Mouse (Mus musculus): Measurements from ENCODE around the gene Amtn.
A peak's percentile ranks its signal among the peaks of the same experiment; 100 is the strongest.
"Not testable (repeated sequence)": the region's sequence is repeated elsewhere in the genome, so short reads cannot be mapped to it uniquely, and the experiment has no call there.

Amtn gene

GRCm38 (mm10) chr5:88375808-88376207, at the start of gene Amtn:
Amtn (plus strand) TSS chr5:88376108.
- DNase-seq (ENCODE audit: low spot score): no peak

GRCm38 (mm10) chr5:88348533-88348932, 27.4 kb upstream of the Amtn start:
- not testable (repeated sequence) for DNase-seq (ENCODE audit: low spot score)

DNA sequence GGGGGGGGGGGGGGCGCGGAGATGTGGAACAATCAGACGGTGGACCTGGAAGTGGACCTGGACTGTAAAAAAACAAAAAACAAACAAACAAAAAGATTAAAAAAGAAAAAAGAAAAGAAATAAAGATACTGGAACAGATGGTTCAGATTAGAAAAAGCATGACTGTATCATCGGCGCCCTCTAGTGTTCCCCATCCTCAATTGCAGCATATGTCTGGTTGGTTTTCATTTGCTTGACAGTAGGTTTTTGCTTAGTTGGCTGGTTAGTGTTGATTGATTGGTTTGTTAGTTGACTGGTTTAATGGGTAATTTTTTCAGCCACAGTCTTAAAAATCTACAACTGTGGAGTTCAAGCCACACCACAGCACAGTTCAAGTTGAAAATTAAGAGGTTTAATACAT, 11.1 kb upstream of the Amtn start:
- no peak for DNase-seq (ENCODE audit: low spot score)

DNA sequence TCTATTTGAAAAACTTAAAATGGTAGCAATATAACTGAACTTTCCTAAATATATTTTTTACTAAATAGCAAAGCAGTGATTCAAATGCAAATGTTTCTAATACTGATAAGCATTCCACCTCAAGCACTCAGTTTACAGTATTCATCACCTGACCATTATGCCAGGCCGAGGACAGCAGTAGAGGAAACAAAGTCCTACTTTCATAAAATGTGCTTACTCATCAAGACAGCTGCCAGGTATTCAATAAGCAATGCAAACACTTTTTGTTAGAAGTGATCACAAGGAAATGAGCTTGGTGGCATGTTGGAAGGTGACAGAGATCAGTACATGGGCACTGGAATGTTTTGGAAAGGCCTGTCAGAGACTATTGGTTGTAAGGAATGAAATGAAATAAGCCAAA, 9.0 kb upstream of the Amtn start:
- DNase-seq (ENCODE audit: low spot score): no peak

DNA sequence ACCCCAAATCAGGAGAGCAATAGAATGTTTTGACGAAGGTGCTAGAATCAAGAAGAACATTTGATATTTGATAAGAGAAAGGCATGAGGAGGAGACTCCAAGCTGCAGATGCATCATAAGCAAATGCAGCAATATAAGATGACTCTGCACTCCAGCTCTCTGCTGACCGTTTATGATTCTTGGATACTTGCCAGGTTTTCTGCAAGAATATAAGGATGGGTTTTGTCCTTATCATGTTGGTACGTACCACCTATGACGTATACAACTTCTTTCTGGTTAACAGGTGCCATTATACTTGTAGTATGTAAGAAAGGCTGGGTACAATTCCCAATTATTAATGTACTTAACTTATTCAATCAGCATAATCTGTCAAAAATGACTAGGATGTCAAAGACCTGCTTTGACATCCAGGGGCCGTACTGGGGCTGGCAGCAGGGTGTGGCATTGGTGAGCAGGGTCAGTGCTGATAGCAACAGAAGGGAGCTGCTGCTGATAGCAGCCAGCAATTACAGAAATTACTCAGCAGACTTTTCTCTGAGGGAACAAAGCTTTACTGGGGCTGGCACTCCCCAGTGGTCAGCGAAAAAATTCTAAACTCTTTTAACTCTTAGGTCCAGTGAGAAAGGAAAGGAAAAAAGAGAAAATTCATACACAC, 5.2 kb upstream of the Amtn start:
- DNase-seq (ENCODE audit: low spot score): no peak

GRCm38 (mm10) chr5:88372563-88372962, 3.3 kb upstream of the Amtn start:
- no peak for DNase-seq (ENCODE audit: low spot score)

- DNase-seq (ENCODE audit: low spot score): not testable (repeated sequence)
These were observed 16.1 kb downstream of the Amtn start for GRCm38 (mm10) chr5:88391960-88392359.

- no peak for DNase-seq (ENCODE audit: low spot score)
These were observed 22.7 kb downstream of the Amtn start for GRCm38 (mm10) chr5:88398581-88398980.

DNA sequence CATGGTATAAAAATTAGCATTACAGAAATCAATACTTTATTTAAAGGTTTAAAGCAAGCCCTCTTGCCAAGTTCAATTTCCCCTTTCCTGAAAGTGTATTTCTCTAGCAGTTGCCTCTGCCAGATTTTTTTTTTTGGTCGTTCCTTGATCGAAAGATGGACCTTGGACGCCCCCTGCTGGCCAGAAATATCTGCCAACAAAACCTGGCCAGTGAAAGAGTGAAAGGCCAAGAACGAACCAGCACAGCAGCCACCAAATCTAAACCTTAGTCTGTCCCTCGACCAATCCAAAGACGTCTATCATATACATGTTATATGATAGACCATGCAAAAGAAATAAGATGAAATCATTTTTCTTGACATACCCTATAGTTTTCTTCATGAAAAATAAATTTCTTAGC, 23.9 kb downstream of the Amtn start:
- peak; percentile 28 for DNase-seq (ENCODE audit: low spot score)

- no peak for DNase-seq (ENCODE audit: low spot score)
These were observed 25.6 kb downstream of the Amtn start for GRCm38 (mm10) chr5:88401464-88401863.

GRCm38 (mm10) chr5:88420319-88421065, 44.6 kb downstream of the Amtn start:
- no peak for DNase-seq (ENCODE audit: low spot score)

DNA sequence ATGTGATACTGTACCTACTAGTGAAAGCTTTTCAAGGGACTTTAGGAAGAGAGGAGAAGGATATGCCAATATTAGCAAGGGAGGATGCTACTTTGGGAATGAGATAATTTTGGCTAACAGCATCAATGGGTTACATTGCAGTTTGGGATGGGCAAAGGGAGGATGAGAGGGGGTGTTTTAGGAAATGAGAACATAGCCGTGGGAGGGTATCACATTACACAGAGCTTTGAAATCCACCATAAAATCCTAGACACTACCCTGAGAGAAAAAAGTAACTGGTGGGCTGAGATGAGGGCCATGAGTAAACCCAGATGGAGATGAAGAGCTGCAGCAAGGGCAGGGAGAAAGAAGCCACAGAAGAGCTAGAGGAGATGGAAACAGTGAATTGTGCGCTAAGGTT, 49.0 kb downstream of the Amtn start:
- not testable (repeated sequence) for DNase-seq (ENCODE audit: low spot score)

DNA sequence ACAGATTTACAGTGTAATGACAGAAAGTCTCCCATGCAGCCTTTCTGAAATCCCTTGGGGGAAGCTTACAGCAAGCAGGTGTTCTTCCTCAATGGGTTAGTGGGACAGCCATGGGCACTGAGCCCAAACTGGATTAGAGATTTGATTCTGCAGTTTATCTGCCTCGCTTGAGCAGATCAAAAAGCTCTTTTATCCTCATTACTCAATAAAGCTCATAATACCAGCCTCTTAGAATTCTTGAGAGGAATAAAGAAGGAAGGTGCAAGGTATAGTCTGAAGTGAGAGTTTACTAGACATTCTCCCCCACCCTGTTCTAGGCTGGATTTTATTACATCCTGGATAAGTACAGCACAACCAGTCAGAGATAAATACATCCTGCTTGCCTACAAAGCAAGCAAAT, 50.8 kb downstream of the Amtn start:
- no peak for DNase-seq (ENCODE audit: low spot score)
